Mouse (Mus musculus): ENCODE results near the gene Rgs19. TPM values are rescaled to one million over a fixed set of nuclear protein-coding genes. Genes with fewer than 3 reads are reported as not detected.

Gene Rgs19
- polyA plus RNA-seq, 2 experiments = 92.8 to 124 TPM

DNA sequence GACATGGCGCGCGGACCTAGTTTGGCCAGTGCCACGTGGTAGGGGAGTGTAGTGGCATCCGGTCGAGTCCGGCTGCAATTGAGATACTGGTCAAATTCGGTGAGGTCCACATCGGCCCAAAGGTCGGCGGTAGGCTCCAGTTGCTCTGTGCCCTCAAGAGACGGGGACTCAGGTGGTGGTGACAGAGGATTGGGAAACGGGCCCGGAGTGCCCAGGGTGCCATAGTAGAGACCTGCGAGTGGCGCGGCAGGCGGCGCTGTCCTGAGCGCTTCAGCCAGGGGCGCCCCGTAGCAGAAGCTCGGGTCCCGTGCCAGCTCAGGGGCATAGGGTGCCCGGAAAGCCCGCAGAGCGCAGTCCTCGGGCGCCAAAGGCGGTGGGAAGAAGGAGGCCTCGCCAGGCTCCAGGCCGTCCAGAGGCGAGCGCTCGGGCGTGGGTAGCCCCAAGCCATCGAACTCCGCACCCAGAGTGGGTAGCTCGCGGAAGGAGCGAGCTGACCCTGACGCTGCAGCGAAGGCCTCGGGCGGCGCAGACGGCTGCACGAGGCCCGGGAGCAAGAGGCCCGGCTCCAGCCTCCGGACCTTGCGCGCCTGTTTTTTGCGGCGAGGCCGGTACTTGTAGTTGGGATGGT, 23.4 kb downstream of the Rgs19 start:
- peaks cover 9% of the 10 kb centered on the region for H3K4me1 ChIP-seq (ENCODE audit: control insufficient read depth, insufficient read depth, low read length)
- H3K27me3 ChIP-seq (ENCODE audit: control insufficient read depth, insufficient read depth, low read length) = peaks cover 44% of the 10 kb centered on the region
- peak overlapping the region; percentile 78 for H3K4me2 ChIP-seq (replicated peaks; ENCODE audit: low read depth, low read length, severe bottlenecking)
- H3K4me3 ChIP-seq (replicated peaks; ENCODE audit: low read length) = peak overlapping the region; percentile 46
- no peak for TF ChIP-seq POLR2A (IDR thresholded peaks at IDR 0.05; ENCODE audit: borderline replicate concordance, extremely low read depth, insufficient read depth, insufficient read length)
- H3K9ac ChIP-seq (ENCODE audit: low read depth, low read length, severe bottlenecking) = peak overlapping the region; percentile 45
- H3K36me3 ChIP-seq (ENCODE audit: control insufficient read depth, insufficient read depth, low read length) = no peaks in the 10 kb centered on the region
- WGBS = 3% methylated on average over 44 of the region's 56 CpGs
- H3K27ac ChIP-seq (replicated peaks; ENCODE audit: low read depth, low read length) = no peak overlapping the region
- no peak for DNase-seq (ENCODE audit: low spot score)
- ATAC-seq (ENCODE audit: low FRiP score, low read depth) = peak; percentile 41; the same call in 1 of the 2 replicates
- H3K9me3 ChIP-seq (ENCODE audit: control insufficient read depth, low read length) = no peaks in the 10 kb centered on the region

DNA sequence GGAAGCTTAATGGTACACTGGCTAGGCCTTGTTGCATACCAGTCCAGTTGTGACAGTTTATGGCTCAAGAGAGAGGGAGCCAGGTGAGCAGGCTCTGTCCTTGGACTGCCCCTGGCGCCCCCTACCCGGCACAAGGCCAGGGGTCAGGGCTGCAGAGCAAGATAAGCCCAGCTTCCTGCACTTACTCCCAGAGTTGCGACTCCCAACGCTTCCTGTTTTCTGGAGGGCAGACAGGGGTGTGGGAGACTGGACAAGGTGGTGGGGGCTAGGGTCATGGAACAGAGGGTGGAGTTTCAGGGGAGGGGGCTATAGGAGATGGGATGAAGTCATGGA, 30.5 kb downstream of the Rgs19 start:
- H3K4me2 ChIP-seq (replicated peaks; ENCODE audit: low read depth, low read length, severe bottlenecking) = no peak overlapping the region
- DNase-seq (ENCODE audit: low spot score) (no peak), ATAC-seq (ENCODE audit: low FRiP score, low read depth) (no peak)
- no peak overlapping the region for H3K9ac ChIP-seq (ENCODE audit: low read depth, low read length, severe bottlenecking)
- whole genome bisulfite sequencing = 24% methylated on average over 4 of the region's 4 CpGs
- H3K27ac ChIP-seq (replicated peaks; ENCODE audit: low read depth, low read length) = no peak overlapping the region
- H3K4me1 ChIP-seq (ENCODE audit: control insufficient read depth, insufficient read depth, low read length) = no peaks in the 10 kb centered on the region
- H3K36me3 ChIP-seq (ENCODE audit: control insufficient read depth, insufficient read depth, low read length) = 0 out of 2 replicates have a peak, but pooled peaks cover under 1% of the 10 kb centered on the region
- no peak overlapping the region for H3K4me3 ChIP-seq (replicated peaks; ENCODE audit: low read length)
- H3K9me3 ChIP-seq (ENCODE audit: control insufficient read depth, low read length) = no peaks in the 10 kb centered on the region
- TF ChIP-seq POLR2A (IDR thresholded peaks at IDR 0.05; ENCODE audit: borderline replicate concordance, extremely low read depth, insufficient read depth, insufficient read length) = no peak
- no peaks in the 10 kb centered on the region for H3K27me3 ChIP-seq (ENCODE audit: control insufficient read depth, insufficient read depth, low read length)

DNA sequence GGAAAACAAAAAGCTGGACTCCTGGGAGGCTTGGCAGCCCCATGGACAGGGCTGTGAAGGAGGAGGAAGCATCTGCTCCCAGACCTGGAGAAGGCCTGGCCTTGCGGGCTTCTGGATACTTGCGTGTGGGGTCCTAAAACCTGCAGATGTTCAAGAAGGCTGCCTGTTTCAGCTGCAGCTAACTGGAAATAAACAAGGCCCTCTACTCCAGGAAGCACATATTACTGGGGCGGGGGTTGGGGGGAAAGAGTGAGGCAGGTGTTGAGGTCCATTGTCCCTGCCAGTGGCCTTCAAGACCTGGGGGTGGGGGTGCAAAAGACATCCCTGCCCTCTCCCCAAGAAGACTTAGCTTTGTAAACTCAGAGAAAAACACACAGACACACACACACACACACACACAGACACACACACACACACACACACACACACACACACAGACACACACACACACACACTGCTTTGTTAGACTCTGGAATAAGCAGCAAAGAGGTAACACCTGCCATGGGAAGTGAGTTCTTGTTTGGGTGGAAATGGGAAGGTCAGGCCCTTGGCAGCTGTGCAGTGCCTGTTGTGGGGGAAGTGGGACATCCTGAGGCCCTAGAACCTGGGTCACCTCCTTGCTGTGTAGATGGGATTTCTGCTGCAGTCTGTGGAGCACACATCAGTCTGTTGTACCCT, 31.0 kb downstream of the Rgs19 start:
- no peak for TF ChIP-seq POLR2A (IDR thresholded peaks at IDR 0.05; ENCODE audit: borderline replicate concordance, extremely low read depth, insufficient read depth, insufficient read length)
- DNase-seq (ENCODE audit: low spot score) = no peak
- WGBS = 71% methylated on average over 3 of the region's 3 CpGs

DNA sequence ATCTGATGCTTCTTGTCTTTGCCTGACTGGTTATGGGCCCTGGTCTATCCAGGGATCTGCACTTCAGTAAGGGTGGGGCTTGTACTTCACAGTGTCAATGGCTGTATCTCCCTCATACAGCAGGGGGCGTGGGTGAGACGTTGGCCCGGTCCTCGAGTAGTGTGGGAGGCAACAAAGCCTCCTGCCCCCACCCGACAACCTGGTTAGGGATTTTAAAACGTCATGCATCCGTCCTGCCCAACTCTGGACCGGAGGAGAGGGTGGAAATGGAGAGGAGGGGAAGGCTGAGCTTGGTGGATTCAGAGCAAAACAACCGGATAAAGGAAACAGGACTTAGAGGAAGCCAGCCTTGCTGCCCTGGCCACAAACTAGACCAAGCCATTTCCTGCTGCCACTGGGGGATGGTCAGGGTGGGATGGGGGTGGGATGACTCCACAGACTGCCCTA, 34.1 kb downstream of the Rgs19 start:
- H3K27me3 ChIP-seq (ENCODE audit: control insufficient read depth, insufficient read depth, low read length) = no peaks in the 10 kb centered on the region
- no peak overlapping the region for H3K4me2 ChIP-seq (replicated peaks; ENCODE audit: low read depth, low read length, severe bottlenecking)
- H3K36me3 ChIP-seq (ENCODE audit: control insufficient read depth, insufficient read depth, low read length) = peaks cover 27% of the 10 kb centered on the region
- no peak overlapping the region for H3K4me3 ChIP-seq (replicated peaks; ENCODE audit: low read length)
- no peaks in the 10 kb centered on the region for H3K9me3 ChIP-seq (ENCODE audit: control insufficient read depth, low read length)
- no peak for TF ChIP-seq POLR2A (IDR thresholded peaks at IDR 0.05; ENCODE audit: borderline replicate concordance, extremely low read depth, insufficient read depth, insufficient read length)
- DNase-seq (ENCODE audit: low spot score) (peak; percentile 41), ATAC-seq (ENCODE audit: low FRiP score, low read depth) (peak; percentile 74; the same call in 1 of the 2 replicates)
- H3K27ac ChIP-seq (replicated peaks; ENCODE audit: low read depth, low read length) = no peak overlapping the region
- H3K4me1 ChIP-seq (ENCODE audit: control insufficient read depth, insufficient read depth, low read length) = no peaks in the 10 kb centered on the region
- no peak overlapping the region for H3K9ac ChIP-seq (ENCODE audit: low read depth, low read length, severe bottlenecking)
- WGBS = 17% methylated on average over 9 of the region's 9 CpGs

More for the DNA sequence above, 31.0 kb downstream of the Rgs19 start:
- Histone ChIP-seq H3K27ac (replicated peaks; ENCODE audit: low read depth, low read length) (no peak overlapping the region), H3K4me1 (ENCODE audit: control insufficient read depth, insufficient read depth, low read length) (no peaks in the 10 kb centered on the region), H3K9ac (ENCODE audit: low read depth, low read length, severe bottlenecking) (no peak overlapping the region), H3K36me3 (ENCODE audit: control insufficient read depth, insufficient read depth, low read length) (0 out of 2 replicates have a peak, but pooled peaks cover 4% of the 10 kb centered on the region), H3K27me3 (ENCODE audit: control insufficient read depth, insufficient read depth, low read length) (no peaks in the 10 kb centered on the region), H3K4me3 (replicated peaks; ENCODE audit: low read length) (no peak overlapping the region), H3K9me3 (ENCODE audit: control insufficient read depth, low read length) (no peaks in the 10 kb centered on the region), H3K4me2 (replicated peaks; ENCODE audit: low read depth, low read length, severe bottlenecking) (no peak overlapping the region)
- no peak for ATAC-seq (ENCODE audit: low FRiP score, low read depth)

DNA sequence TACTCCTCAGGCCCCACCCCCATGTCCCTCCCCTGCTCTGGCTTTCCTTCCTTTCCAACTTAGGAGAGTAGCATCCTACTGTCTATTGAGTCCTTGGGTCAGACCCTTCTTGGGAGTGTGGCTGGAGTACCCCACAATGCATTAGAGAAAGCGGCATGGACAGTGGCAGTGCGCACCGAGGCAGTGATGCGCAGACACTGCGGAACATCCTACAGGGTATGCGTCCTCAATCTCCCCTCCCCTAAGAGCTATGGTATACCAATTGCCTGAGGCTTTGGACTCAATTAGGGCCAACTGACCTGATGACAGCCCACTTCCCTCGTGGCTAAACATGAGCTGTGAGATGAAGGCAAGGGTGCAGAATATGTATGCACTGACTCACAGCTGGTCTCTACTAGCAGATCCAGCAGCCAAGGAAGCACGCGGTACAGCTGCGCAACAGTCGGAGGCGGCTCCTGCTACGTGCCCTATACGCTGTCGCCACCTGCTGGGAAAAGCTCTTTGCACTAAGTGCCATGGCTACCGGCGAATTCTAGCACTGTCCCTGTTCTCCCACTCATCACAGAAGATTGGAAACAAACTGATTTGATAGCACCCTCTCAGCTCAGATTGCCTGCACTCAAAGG, 34.7 kb downstream of the Rgs19 start:
- WGBS = 39% methylated on average over 17 of the region's 17 CpGs
- no peak for TF ChIP-seq POLR2A (IDR thresholded peaks at IDR 0.05; ENCODE audit: borderline replicate concordance, extremely low read depth, insufficient read depth, insufficient read length)
- Histone ChIP-seq H3K4me3 (replicated peaks; ENCODE audit: low read length) (no peak overlapping the region), H3K27me3 (ENCODE audit: control insufficient read depth, insufficient read depth, low read length) (no peaks in the 10 kb centered on the region), H3K27ac (replicated peaks; ENCODE audit: low read depth, low read length) (no peak overlapping the region), H3K4me1 (ENCODE audit: control insufficient read depth, insufficient read depth, low read length) (no peaks in the 10 kb centered on the region), H3K36me3 (ENCODE audit: control insufficient read depth, insufficient read depth, low read length) (peaks cover 33% of the 10 kb centered on the region), H3K9ac (ENCODE audit: low read depth, low read length, severe bottlenecking) (no peak overlapping the region), H3K4me2 (replicated peaks; ENCODE audit: low read depth, low read length, severe bottlenecking) (no peak overlapping the region), H3K9me3 (ENCODE audit: control insufficient read depth, low read length) (no peaks in the 10 kb centered on the region)
- peak; percentile 39 for ATAC-seq (ENCODE audit: low FRiP score, low read depth)
- DNase-seq (ENCODE audit: low spot score) = peak; percentile 68

Data from limb, embryonic 14.5 days (tissue).